Mouse (Mus musculus) erythroid progenitor cell, adult 5-6 weeks (primary cell): Measurements from ENCODE around the gene Gm9918. TPM values are rescaled to one million over a fixed set of nuclear protein-coding genes. Genes with fewer than 3 reads are reported as not detected.
A peak's percentile ranks its signal among the peaks of the same experiment; 100 is the strongest.

Experiments
- ATAC-seq: replicated peaks from 2 replicates; pipeline ENCODE4 v1.8.0; 2016; ENCODE audit warnings: moderate number of reproducible peaks, mild to moderate bottlenecking, moderate TSS enrichment, inconsistent platforms; ENCODE audit not compliant: poor library complexity, low FRiP score, severe bottlenecking
- total RNA-seq, 2 experiments: library from RNA; stranded (forward) in 1 of 2; stranded (reverse) in 1 of 2; fragments of 150-400 nt in 1 of 2; fragments of 186-747, 209-891 nt in 1 of 2; gene quantifications; 2 replicates each; pipeline versions ENCODE4 v1.2.3 to v1.2.4; 2015 to 2017; ENCODE audit warnings: low replicate concordance in 2 of 2

Gene Gm9918
- total RNA-seq, 2 experiments from 2014 or later: not detected

- ATAC-seq: no peak
Measured at GRCm38 (mm10) chr15:102265548-102265947, 4.8 kb upstream of the Gm9918 start.

- no peak for ATAC-seq
Measured at GRCm38 (mm10) chr15:102271441-102271840, 1.1 kb downstream of the Gm9918 start.

- ATAC-seq: no peak
Measured at GRCm38 (mm10) chr15:102273982-102274716, 3.8 kb downstream of the Gm9918 start.

DNA sequence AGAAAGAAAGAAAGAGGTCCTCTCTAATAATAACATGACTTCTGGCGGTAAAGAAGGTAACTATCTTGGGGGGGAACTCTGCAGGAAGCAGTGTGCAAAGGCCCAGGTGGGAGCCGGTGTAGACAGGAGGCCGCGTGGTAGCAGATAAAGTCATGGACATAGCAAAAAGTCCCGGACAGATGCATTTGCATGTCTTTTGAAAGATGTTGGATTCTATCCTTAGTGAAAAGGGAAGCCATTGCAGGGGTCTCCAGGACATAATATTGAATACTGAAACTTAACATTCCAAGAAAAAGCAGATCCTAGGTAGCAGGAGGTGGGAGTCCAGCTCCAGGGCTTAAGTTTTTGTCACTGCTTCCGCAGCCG, 8.3 kb downstream of the Gm9918 start:
- ATAC-seq: no peak

DNA sequence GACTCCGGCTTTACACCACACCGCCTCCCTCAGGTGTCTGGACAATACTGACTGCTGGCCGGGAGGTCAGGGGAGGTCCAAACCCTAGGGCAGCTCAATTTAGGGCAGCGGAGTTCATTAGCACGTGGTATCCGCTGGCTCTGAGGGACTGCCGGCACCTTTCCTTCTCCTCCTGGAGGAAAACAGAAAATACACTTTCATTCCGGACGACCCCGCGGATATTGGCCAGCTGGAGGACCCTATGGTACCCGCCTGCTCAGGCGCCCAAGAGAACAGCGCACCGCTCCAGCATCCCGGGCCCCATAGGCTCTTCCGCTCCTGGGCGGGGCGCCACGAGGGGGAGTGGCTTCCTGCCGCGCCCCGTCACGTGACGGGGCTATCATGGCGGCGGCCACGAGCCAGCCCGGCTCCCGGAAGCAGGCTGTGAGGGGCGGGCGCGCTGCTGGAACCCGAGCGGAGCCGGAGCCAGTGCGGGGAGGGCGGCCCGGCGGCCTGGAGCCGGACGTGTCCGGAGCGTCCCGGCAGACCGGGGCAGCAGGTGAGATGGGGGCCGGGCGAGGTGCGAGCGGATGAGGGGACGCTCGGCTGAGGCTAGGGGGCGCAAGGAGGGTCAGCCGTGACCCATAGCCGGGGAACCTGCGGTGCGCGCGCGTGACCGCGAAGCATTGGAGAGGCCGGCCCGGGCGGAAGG, 8.9 kb downstream of the Gm9918 start, which contains the start of gene Mfsd5:
Mfsd5 (plus strand) TSS at position 363 of the 691 bp plus-strand sequence.
- peak; percentile 95 for ATAC-seq

DNA sequence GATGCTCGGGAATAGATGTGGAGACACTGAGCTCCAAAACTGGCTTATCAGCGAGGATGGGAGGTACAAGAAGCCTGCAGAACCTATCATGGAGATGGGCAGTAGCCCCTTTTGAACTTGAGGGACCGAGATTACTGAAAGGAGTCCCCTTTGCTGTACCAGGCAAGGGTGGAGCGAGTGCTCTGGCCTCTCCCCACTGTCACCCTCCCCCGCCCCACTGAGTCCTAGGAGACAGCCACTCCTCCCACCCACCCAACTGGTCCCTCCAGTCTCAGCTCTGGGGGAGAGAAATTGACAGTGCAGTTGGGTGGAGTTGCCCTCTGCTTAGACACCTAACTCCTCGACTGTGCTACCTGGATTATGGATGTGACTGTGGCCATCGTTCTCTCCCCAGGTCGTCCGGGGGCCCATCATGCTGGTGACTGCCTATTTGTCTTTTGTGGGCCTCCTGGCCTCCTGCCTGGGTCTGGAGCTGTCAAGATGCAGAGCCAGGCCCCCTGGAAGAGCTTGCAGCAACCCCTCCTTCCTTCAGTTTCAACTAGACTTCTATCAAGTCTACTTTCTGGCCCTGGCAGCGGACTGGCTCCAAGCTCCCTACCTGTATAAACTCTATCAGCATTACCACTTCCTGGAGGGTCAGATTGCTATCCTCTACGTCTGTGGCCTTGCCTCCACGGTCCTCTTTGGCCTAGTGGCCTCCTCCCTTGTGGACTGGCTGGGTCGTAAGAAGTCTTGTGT, 9.6 kb downstream of the Gm9918 start:
- ATAC-seq: peak; percentile 23; the same call in 1 of the 2 replicates

DNA sequence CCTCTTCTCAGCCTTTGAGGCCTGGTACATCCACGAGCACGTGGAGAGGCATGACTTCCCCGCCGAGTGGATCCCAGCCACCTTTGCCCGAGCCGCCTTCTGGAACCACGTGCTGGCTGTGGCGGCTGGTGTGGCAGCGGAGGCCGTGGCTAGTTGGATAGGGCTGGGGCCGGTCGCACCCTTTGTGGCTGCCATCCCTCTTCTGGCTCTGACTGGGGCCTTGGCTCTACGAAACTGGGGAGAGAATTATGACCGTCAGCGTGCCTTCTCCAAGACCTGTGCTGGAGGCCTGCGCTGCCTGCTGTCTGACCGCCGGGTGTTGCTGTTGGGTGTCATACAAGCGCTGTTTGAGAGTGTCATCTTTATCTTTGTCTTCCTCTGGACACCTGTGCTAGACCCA, 10.3 kb downstream of the Gm9918 start:
- ATAC-seq: no peak

GRCm38 (mm10) chr15:102282463-102283292, 12.3 kb downstream of the Gm9918 start:
- no peak; the same call in 1 of the 2 replicates for ATAC-seq

- no peak for ATAC-seq
Measured at GRCm38 (mm10) chr15:102283648-102284047, 13.3 kb downstream of the Gm9918 start.

GRCm38 (mm10) chr15:102287395-102287794, 17.0 kb downstream of the Gm9918 start:
- no peak for ATAC-seq

- peak; percentile 98 for ATAC-seq
Measured at GRCm38 (mm10) chr15:102295633-102296367, 25.4 kb downstream of the Gm9918 start, which contains the start of gene Espl1. Gene Espl1 (plus strand): TSS chr15:102296266.

DNA sequence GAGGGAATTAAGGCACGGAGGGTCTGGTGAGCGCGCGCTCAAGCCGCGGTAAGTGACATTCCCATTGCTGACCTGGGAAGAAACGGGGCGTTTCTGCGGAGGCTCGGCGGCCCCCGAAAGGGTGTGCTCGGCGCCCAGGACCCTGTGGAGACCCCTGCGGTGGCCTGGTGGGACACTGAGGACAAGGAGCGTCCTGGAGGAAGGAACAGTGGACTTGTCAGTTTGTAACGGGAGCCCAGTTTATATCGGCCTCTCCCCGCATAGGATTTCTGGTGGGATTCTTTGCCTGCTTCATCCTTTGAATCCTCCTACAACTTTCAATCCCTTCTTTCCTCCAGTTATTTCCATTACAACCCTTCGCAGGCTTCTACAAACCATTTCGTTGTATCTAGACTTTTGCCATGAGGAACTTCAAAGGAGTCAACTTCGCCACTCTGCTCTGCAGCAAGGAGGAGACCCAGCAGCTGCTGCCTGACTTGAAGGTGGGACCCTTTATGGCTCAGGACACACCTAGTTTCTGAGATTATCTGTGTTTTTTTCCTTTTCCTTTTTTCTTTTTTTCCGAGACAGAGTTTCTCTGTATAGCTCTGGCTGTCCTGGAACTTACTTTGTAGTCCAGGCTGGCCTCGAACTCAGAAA, 26.1 kb downstream of the Gm9918 start:
- peak; percentile 54 for ATAC-seq

GRCm38 (mm10) chr15:102302542-102302941, 32.2 kb downstream of the Gm9918 start:
- ATAC-seq: no peak

- ATAC-seq: no peak
Measured at GRCm38 (mm10) chr15:102308717-102309116, 38.4 kb downstream of the Gm9918 start.

DNA sequence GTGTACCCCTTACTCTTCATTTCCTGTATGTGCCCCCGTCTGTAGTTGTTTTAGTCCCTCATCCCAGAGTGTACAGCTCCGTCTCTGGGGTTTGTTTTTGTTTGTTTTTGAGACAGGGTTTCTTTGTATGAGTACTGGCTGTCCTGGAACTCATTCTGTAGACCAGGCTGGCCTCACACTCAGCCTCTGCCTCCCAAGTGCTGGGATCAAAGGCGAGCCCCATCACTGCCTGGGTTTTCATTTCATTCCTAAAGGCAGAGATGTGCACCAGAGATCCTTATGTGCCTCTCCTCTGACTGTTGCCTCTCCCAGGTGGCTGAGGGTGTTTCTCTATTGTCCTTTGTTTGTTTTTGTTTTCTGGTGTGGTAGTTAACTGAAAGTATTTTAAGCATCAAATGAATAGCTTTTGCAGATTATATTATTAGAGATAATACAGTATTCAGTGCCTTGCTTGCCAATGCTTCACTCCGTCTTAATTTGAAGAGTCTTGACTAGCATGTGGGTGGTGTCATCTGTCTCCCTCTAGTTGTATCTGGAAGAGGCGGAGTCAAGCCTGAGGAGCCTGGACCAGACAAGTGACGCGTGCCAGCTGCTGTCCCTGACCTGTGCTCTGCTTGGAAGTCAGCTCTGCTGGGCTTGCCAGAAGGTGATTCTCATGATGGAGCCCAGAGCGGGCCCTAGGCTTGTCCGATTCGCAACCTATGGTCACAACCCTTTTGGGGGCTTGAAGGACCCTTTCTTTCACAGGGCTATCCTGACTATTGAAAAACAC, 39.9 kb downstream of the Gm9918 start:
- ATAC-seq: no peak

DNA sequence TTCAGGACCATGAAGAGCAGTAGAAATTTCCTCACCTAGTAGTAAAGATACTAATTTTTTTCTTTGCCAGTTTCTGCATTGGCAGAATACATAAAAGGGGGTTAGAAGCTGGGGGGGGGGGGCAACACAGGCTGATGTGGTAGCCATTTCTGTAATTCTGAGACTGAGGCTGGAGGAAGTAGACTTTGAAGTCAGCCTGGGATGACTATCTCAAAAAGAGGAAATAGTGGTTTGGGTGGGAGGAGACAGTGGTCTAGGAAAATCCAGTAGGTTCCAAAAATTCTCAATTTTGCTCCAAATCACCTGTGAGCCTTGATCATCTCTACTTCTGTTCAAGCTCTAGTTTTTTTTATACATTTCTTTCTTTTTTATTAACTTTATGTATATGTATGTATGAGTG, 41.1 kb downstream of the Gm9918 start:
- no peak for ATAC-seq

DNA sequence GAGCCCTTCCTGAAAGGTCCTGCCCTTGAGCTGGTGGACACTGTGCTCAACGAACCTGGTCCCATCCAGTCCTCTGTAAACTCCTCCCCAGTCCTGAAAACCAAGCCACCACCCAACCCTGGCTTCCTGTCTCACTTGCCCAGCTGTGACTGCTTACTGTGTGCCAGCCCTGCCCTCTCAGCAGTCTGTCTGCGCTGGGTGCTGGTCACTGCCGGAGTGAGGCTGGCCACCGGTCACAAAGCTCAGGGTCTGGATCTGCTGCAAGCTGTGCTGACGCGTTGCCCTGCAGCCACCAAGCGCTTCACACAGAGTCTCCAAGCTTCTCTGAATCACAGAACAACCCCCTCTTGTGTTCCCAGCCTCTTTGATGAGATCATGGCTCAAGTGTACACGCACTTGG, 44.9 kb downstream of the Gm9918 start:
- no peak for ATAC-seq

DNA sequence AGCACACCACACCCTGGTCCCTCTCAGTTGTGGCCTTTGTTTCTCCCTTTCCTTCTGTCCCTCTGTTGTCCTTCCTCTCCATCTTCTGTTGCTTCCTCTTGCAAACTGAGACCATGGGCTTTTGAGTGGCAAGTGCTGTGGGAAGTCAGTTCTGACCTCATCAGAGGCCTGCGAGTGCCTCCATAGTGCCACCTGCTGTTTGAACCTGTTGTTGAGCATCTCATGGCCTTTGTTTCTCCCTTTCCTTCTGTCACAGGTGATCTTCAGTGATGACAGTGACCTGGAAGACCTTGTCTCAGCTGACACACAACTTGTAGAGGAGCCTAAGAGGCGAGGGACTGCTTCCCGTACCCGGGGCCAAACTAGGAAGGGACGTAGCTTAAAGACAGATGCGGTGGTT, 45.9 kb downstream of the Gm9918 start:
- 0 out of 2 replicates have a peak, but pooled peaks have one; percentile 48 for ATAC-seq
